Comparison of ENCODE assay signal across 8 mouse cellular contexts in the genomic region with DNA sequence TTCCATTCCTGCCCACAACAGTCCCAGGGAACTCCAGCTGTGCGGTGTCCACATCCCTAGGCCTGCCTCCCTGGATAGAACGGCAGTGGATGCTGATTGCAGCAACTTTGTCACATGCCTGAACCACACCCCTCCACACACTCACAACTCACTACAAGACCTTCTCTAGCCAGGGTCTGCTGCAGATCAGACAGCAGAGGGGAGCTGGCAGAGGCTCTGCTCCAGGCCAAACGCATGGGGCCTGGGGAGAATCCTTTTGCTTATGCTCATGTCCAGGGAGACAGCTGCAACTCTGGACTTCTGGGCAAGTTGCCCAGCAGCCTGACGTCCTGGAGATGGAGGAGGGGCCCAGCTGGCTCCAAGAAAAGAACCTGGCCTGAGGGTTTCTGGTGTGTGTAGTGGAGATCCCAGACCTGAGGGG.
DNase-seq lines count a peak whose midpoint lies in the region; ATAC-seq and TF ChIP-seq lines count a peak whose summit lies in the region.

No protein-coding gene starts in this region.

- no peak overlapping the region for H3K4me3 ChIP-seq in intestine, postnatal 0 days (ENCODE audit: low read depth, low read length)
- no peak overlapping the region for H3K4me3 ChIP-seq in liver, postnatal 0 days (ENCODE audit: low read depth, low read length)

- TF ChIP-seq CTCF in intestine, postnatal 0 days (IDR thresholded peaks at IDR 0.05; ENCODE audit: low read depth) = 0 out of 2 replicates have a peak, but pooled peaks have one; percentile 14
- TF ChIP-seq CTCF in liver, postnatal 0 days (IDR thresholded peaks at IDR 0.05; ENCODE audit: low read depth) = no peak

- no peaks in the 10 kb centered on the region for H3K36me3 ChIP-seq in intestine, postnatal 0 days (ENCODE audit: control insufficient read depth, insufficient read depth)
- H3K36me3 ChIP-seq in liver, postnatal 0 days (replicated peaks; ENCODE audit: insufficient read depth, low read length) = no peaks in the 10 kb centered on the region

- DNase-seq in embryo, embryonic 11 days = peak; percentile 40
- no peak for DNase-seq in embryo, embryonic 10.5 days (ENCODE audit: low spot score)
- peak; percentile 46 to 79 for DNase-seq in cerebellum, postnatal 4 days (ENCODE audit: low spot score in 2 of 2)
- DNase-seq in heart, adult 18-20 months = peak; percentile 87 to 90
- DNase-seq in liver, postnatal 0 days = peak; percentile 32
- DNase-seq in ovary, postnatal 14 days (ENCODE audit: low spot score) = peak; percentile 70
- DNase-seq in thymus, adult 18-20 months = no peak

- peak; percentile 60; the same call in 1 of the 2 replicates for ATAC-seq in intestine, postnatal 0 days
- no peak for ATAC-seq in liver, postnatal 0 days

- H3K27me3 ChIP-seq in intestine, postnatal 0 days (replicated peaks; ENCODE audit: control insufficient read depth, insufficient read depth, low read length) = no peaks in the 10 kb centered on the region
- no peaks in the 10 kb centered on the region for H3K27me3 ChIP-seq in liver, postnatal 0 days (ENCODE audit: insufficient read depth, low read length)

- no peaks in the 10 kb centered on the region for H3K4me1 ChIP-seq in intestine, postnatal 0 days (replicated peaks; ENCODE audit: control insufficient read depth, insufficient read depth, low read length)
- no peaks in the 10 kb centered on the region; the same call in 1 of the 2 replicates for H3K4me1 ChIP-seq in liver, postnatal 0 days (ENCODE audit: insufficient read depth)

- no peak overlapping the region for H3K4me2 ChIP-seq in intestine, postnatal 0 days (replicated peaks; ENCODE audit: low read depth)
- no peak overlapping the region for H3K4me2 ChIP-seq in liver, postnatal 0 days (ENCODE audit: low read depth, low read length)

- 33% methylated on average over 4 of the region's 4 CpGs for WGBS in intestine, postnatal 0 days
- 47% methylated on average over 4 of the region's 4 CpGs for WGBS in liver, postnatal 0 days (ENCODE audit: insufficient replicate concordance)

- no peaks in the 10 kb centered on the region for H3K9me3 ChIP-seq in intestine, postnatal 0 days (ENCODE audit: control insufficient read depth)
- no peaks in the 10 kb centered on the region for H3K9me3 ChIP-seq in liver, postnatal 0 days (ENCODE audit: low read length)

- no peak overlapping the region for H3K27ac ChIP-seq in intestine, postnatal 0 days (ENCODE audit: low read depth, low read length)
- no peak overlapping the region for H3K27ac ChIP-seq in liver, postnatal 0 days (ENCODE audit: low read depth)

- H3K9ac ChIP-seq in intestine, postnatal 0 days (ENCODE audit: low read depth, low read length) = no peak overlapping the region
- no peak overlapping the region for H3K9ac ChIP-seq in liver, postnatal 0 days (replicated peaks)

- no peak for TF ChIP-seq EP300 in liver, postnatal 0 days (IDR thresholded peaks at IDR 0.05; ENCODE audit: low read depth)

Comparison
In these comparisons a context has a peak if more than half of its experiments do, and no peak if none do; other contexts are left out.
1. DNase-seq: peak in embryo, embryonic 11 days (single experiment), cerebellum, postnatal 4 days (2 of 2), heart, adult 18-20 months (2 of 2), liver, postnatal 0 days (single experiment) and ovary, postnatal 14 days (single experiment); none in embryo, embryonic 10.5 days (single experiment) and thymus, adult 18-20 months (0 of 2).